Mouse (Mus musculus): Measurements from ENCODE around the gene Gfod2. TPM values are rescaled to one million over a fixed set of nuclear protein-coding genes. Genes with fewer than 3 reads are reported as not detected.

The Gfod2 gene
- 5.1 TPM for polyA plus RNA-seq (2017; shearing (Covaris generic))

GRCm38 (mm10) chr8:105758277-105759108 is at the start of gene Gfod2:
Gene Gfod2, minus strand, starts transcription at chr8:105758664.

GRCm38 (mm10) chr8:105707498-105708403 is 50.7 kb downstream of the Gfod2 start, which contains the start of the genes 4933405L10Rik and Enkd1:
Gene 4933405L10Rik, plus strand, starts transcription at chr8:105707655.
Gene Enkd1, minus strand, starts transcription at chr8:105708210.

GRCm38 (mm10) chr8:105700966-105701824 is 57.3 kb downstream of the Gfod2 start, which contains the start of the genes Acd and Pard6a:
Gene Acd, minus strand, starts transcription at chr8:105701102.
Gene Pard6a, plus strand, starts transcription at chr8:105701148.

GRCm38 (mm10) chr8:105685796-105686308 is 72.6 kb downstream of the Gfod2 start, which contains the start of gene Carmil2:
Gene Carmil2, plus strand, starts transcription at chr8:105686274.

Other genes with a start within 250 kb of the Gfod2 start
- 0.74 TPM for gene Hsd11b2, start 239.9 kb downstream of the Gfod2 start, polyA plus RNA-seq (2017; shearing (Covaris generic))
- 68.6 TPM for gene Atp6v0d1, start 192.6 kb downstream of the Gfod2 start, polyA plus RNA-seq (2017; shearing (Covaris generic))
- 11.9 TPM for gene Ripor1, start 153.4 kb downstream of the Gfod2 start, polyA plus RNA-seq (2017; shearing (Covaris generic))
- gene Ctcf, start 122.1 kb downstream of the Gfod2 start, polyA plus RNA-seq (2017; shearing (Covaris generic)), result 162 TPM
- gene Agrp, start 121.3 kb downstream of the Gfod2 start, polyA plus RNA-seq (2017; shearing (Covaris generic)), result 1.6 TPM
- 88.2 TPM for gene Carmil2, start 72.4 kb downstream of the Gfod2 start, polyA plus RNA-seq (2017; shearing (Covaris generic))
- 75.5 TPM for gene Acd, start 57.6 kb downstream of the Gfod2 start, polyA plus RNA-seq (2017; shearing (Covaris generic))
- gene Pard6a, start 57.5 kb downstream of the Gfod2 start, polyA plus RNA-seq (2017; shearing (Covaris generic)), result 30.0 TPM
- not detected for gene 4933405L10Rik, start 51.0 kb downstream of the Gfod2 start, polyA plus RNA-seq (2017; shearing (Covaris generic))
- 2.7 TPM for gene Enkd1, start 50.5 kb downstream of the Gfod2 start, polyA plus RNA-seq (2017; shearing (Covaris generic))
- 50.6 TPM for gene Ranbp10, start 68.7 kb upstream of the Gfod2 start, polyA plus RNA-seq (2017; shearing (Covaris generic))
- gene Tsnaxip1, start 69.1 kb upstream of the Gfod2 start, polyA plus RNA-seq (2017; shearing (Covaris generic)), result not detected
- gene Cenpt, start 94.6 kb upstream of the Gfod2 start, polyA plus RNA-seq (2017; shearing (Covaris generic)), result 14.2 TPM
- 14.2 TPM for gene Thap11, start 96.5 kb upstream of the Gfod2 start, polyA plus RNA-seq (2017; shearing (Covaris generic))
- gene Nutf2, start 101.9 kb upstream of the Gfod2 start, polyA plus RNA-seq (2017; shearing (Covaris generic)), result 12.5 TPM
- 74.2 TPM for gene Edc4, start 122.2 kb upstream of the Gfod2 start, polyA plus RNA-seq (2017; shearing (Covaris generic))
- gene Nrn1l, start 134.9 kb upstream of the Gfod2 start, polyA plus RNA-seq (2017; shearing (Covaris generic)), result not detected
- gene Pskh1, start 141.8 kb upstream of the Gfod2 start, polyA plus RNA-seq (2017; shearing (Covaris generic)), result 18.0 TPM
- gene Ctrl, start 175.2 kb upstream of the Gfod2 start, polyA plus RNA-seq (2017; shearing (Covaris generic)), result 0.72 TPM
- gene Psmb10, start 179.8 kb upstream of the Gfod2 start, polyA plus RNA-seq (2017; shearing (Covaris generic)), result 214 TPM
- gene Lcat, start 184.7 kb upstream of the Gfod2 start, polyA plus RNA-seq (2017; shearing (Covaris generic)), result 0.27 TPM
- 13.7 TPM for gene Slc12a4, start 207.4 kb upstream of the Gfod2 start, polyA plus RNA-seq (2017; shearing (Covaris generic))
- gene Dpep3, start 220.8 kb upstream of the Gfod2 start, polyA plus RNA-seq (2017; shearing (Covaris generic)), result not detected
- 37.3 TPM for gene Dus2, start 232.7 kb upstream of the Gfod2 start, polyA plus RNA-seq (2017; shearing (Covaris generic))
- gene Dpep2nb, start 247.3 kb upstream of the Gfod2 start, polyA plus RNA-seq (2017; shearing (Covaris generic)), result not detected